Mouse (Mus musculus) thymus, postnatal 0 days (tissue): ENCODE measurements around the gene Trim39. TPM values are rescaled to one million over a fixed set of nuclear protein-coding genes. Genes with fewer than 3 reads are reported as not detected.

Experiments
- DNase-seq: peaks from one replicate; pipeline ENCODE4 v3.0.0-alpha.2; 2015; ENCODE audit warnings: low spot score
- polyA plus RNA-seq: library from polyadenylated mRNA; unstranded; fragments of >200 nt; fragmentation: Nextera tagmentation; extraction: Ambion mirVana; gene quantifications from 2 replicates; pipeline ENCODE4 v1.2.1, GENCODE M21; 2015

The Trim39 gene
- polyA plus RNA-seq = 11.4 and 16.1 TPM in 2 replicates

GRCm38 (mm10) chr17:36271586-36272256, at the start of gene Trim39:
Gene Trim39 (minus strand): TSS chr17:36272247.
- peak; percentile 87 for DNase-seq

- no peak for DNase-seq
Observed at GRCm38 (mm10) chr17:36315689-36316253, 43.7 kb upstream of the Trim39 start.

- DNase-seq = peak; percentile 63
Observed at GRCm38 (mm10) chr17:36315041-36315688, 43.1 kb upstream of the Trim39 start.

- peak; percentile 48 for DNase-seq
Observed at GRCm38 (mm10) chr17:36314511-36314910, 42.5 kb upstream of the Trim39 start.

- no peak for DNase-seq
Observed at GRCm38 (mm10) chr17:36309293-36309692, 37.2 kb upstream of the Trim39 start.

GRCm38 (mm10) chr17:36308855-36309254, 36.8 kb upstream of the Trim39 start:
- peak; percentile 90 for DNase-seq

- DNase-seq = no peak
Observed at GRCm38 (mm10) chr17:36286390-36286789, 14.3 kb upstream of the Trim39 start, which contains the start of gene H2-M10.2. Gene H2-M10.2 (minus strand): TSS chr17:36286490.

- no peak for DNase-seq
Observed at GRCm38 (mm10) chr17:36281521-36282245, 9.6 kb upstream of the Trim39 start.

- DNase-seq = no peak
Observed at GRCm38 (mm10) chr17:36274776-36275175, 2.7 kb upstream of the Trim39 start.

GRCm38 (mm10) chr17:36273796-36274195, 1.7 kb upstream of the Trim39 start:
- peak; percentile 68 for DNase-seq

GRCm38 (mm10) chr17:36272643-36273366, 758 bp upstream of the Trim39 start:
- DNase-seq = no peak

- peak; percentile 93 for DNase-seq
Observed at GRCm38 (mm10) chr17:36270956-36271585, 976 bp downstream of the Trim39 start.

- DNase-seq = peak; percentile 82
Observed at GRCm38 (mm10) chr17:36265834-36266233, 6.2 kb downstream of the Trim39 start.

- no peak for DNase-seq
Observed at GRCm38 (mm10) chr17:36264273-36264925, 7.6 kb downstream of the Trim39 start.

GRCm38 (mm10) chr17:36261511-36262166, 10.4 kb downstream of the Trim39 start:
- DNase-seq = no peak

- no peak for DNase-seq
Observed at GRCm38 (mm10) chr17:36257969-36258368, 14.1 kb downstream of the Trim39 start, which contains the start of gene Rpp21. Gene Rpp21 (minus strand): TSS chr17:36258069.

- DNase-seq = peak; percentile 83
Observed at GRCm38 (mm10) chr17:36257241-36257947, 14.7 kb downstream of the Trim39 start.

- DNase-seq = no peak
Observed at GRCm38 (mm10) chr17:36253087-36253600, 18.9 kb downstream of the Trim39 start.
